31 mouse cellular contexts compared by ENCODE assay signal in genomic region chr17:75101994-75102393, GRCm38 (mm10).
A peak's percentile ranks its signal among the peaks of the same experiment; 100 is the strongest.
DNase-seq lines count a peak whose midpoint lies in the region; ATAC-seq lines count a peak whose summit lies in the region.
"Had no signal": no experiment of that assay in that cellular context is flagged by ENCODE, and none has a peak within 500 bp of the region (broad histone marks: within the 10 kb centered on the region; RNA-seq: fewer than 3 reads in every experiment).

No protein-coding gene starts in this region.

- no peaks in the 10 kb centered on the region for H3K9me3 ChIP-seq in kidney, embryonic 16.5 days (ENCODE audit: low read length)
- H3K9me3 ChIP-seq in kidney, embryonic 14.5 days (ENCODE audit: control insufficient read depth, low read length) = no peaks in the 10 kb centered on the region
- no peaks in the 10 kb centered on the region for H3K9me3 ChIP-seq in limb, embryonic 13.5 days
- no peaks in the 10 kb centered on the region for H3K9me3 ChIP-seq in midbrain, embryonic 15.5 days
- H3K9me3 ChIP-seq: embryonic facial prominence, embryonic 10.5 days; embryonic facial prominence, embryonic 13.5 days; forebrain, embryonic 12.5 days; forebrain, embryonic 15.5 days; heart, embryonic 10.5 days; heart, embryonic 13.5 days had no signal

- no peaks in the 10 kb centered on the region for H3K36me3 ChIP-seq in kidney, embryonic 16.5 days (ENCODE audit: insufficient read depth, low read length)
- H3K36me3 ChIP-seq in kidney, embryonic 14.5 days (ENCODE audit: control insufficient read depth, insufficient read depth, low read length) = no peaks in the 10 kb centered on the region
- no peaks in the 10 kb centered on the region for H3K36me3 ChIP-seq in limb, embryonic 13.5 days
- H3K36me3 ChIP-seq in midbrain, embryonic 15.5 days (replicated peaks) = no peaks in the 10 kb centered on the region
- H3K36me3 ChIP-seq: embryonic facial prominence, embryonic 10.5 days; embryonic facial prominence, embryonic 13.5 days; forebrain, embryonic 12.5 days; forebrain, embryonic 15.5 days; G1E; heart, embryonic 10.5 days; heart, embryonic 13.5 days had no signal

- H3K4me1 ChIP-seq in kidney, embryonic 16.5 days (ENCODE audit: insufficient read depth, low read length) = peaks cover 24% of the 10 kb centered on the region
- H3K4me1 ChIP-seq in kidney, embryonic 14.5 days (ENCODE audit: control insufficient read depth, insufficient read depth, low read length) = peaks cover 8% of the 10 kb centered on the region; the same call in 1 of the 2 replicates
- peaks cover 58% of the 10 kb centered on the region for H3K4me1 ChIP-seq in limb, embryonic 13.5 days
- H3K4me1 ChIP-seq in midbrain, embryonic 15.5 days = no peaks in the 10 kb centered on the region
- H3K4me1 ChIP-seq: heart, embryonic 10.5 days had no signal

- no peak overlapping the region for H3K9ac ChIP-seq in kidney, embryonic 16.5 days (replicated peaks; ENCODE audit: low read length)
- H3K9ac ChIP-seq in kidney, embryonic 14.5 days (ENCODE audit: low read depth, low read length) = no peak overlapping the region
- no peak overlapping the region for H3K9ac ChIP-seq in limb, embryonic 13.5 days
- no peak overlapping the region for H3K9ac ChIP-seq in midbrain, embryonic 15.5 days
- H3K9ac ChIP-seq: embryonic facial prominence, embryonic 13.5 days; forebrain, embryonic 12.5 days; forebrain, embryonic 15.5 days; heart, embryonic 13.5 days; hindbrain, embryonic 14.5 days had no signal

- H3K4me3 ChIP-seq in kidney, embryonic 16.5 days (ENCODE audit: low read length) = no peak overlapping the region
- no peak overlapping the region for H3K4me3 ChIP-seq in kidney, embryonic 14.5 days (ENCODE audit: low read length)
- H3K4me3 ChIP-seq in limb, embryonic 13.5 days = no peak overlapping the region
- H3K4me3 ChIP-seq in midbrain, embryonic 15.5 days = no peak overlapping the region
- H3K4me3 ChIP-seq: embryonic facial prominence, embryonic 10.5 days; embryonic facial prominence, embryonic 13.5 days; erythroblast, embryonic 14.5 days; forebrain, embryonic 12.5 days; forebrain, embryonic 15.5 days; heart, adult 2 months; heart, embryonic 10.5 days; heart, embryonic 13.5 days had no signal

- peak; percentile 27 for DNase-seq in forelimb bud, embryonic 11.5 days (ENCODE audit: low read depth, low spot score)
- no peak for DNase-seq in thymus, postnatal 0 days (ENCODE audit: low spot score)
- DNase-seq: adrenal gland, adult 2 months; adrenal gland, postnatal 25 days; B cell, adult 2 months; cerebellum, adult 11-12 months; cerebellum, adult 8-10 months; cerebellum, postnatal 10 days; cerebellum, postnatal 36 days; embryo, embryonic 11 days; gastrocnemius, postnatal 10 days; gastrocnemius, postnatal 36 days; heart, adult 2 months; heart, postnatal 14 days; heart, postnatal 4 days had no signal

- peak overlapping the region; percentile 49; the same call in 1 of the 2 replicates for H3K27ac ChIP-seq in kidney, embryonic 16.5 days (ENCODE audit: low read length)
- H3K27ac ChIP-seq in kidney, embryonic 14.5 days (ENCODE audit: low read depth, low read length) = no peak overlapping the region; the same call in 1 of the 2 replicates
- 0 out of 2 replicates have a peak overlapping the region, but pooled peaks have one; percentile 10 for H3K27ac ChIP-seq in limb, embryonic 13.5 days
- H3K27ac ChIP-seq in midbrain, embryonic 15.5 days = no peak overlapping the region
- H3K27ac ChIP-seq: embryonic facial prominence, embryonic 10.5 days; embryonic facial prominence, embryonic 13.5 days; forebrain, embryonic 12.5 days; forebrain, embryonic 15.5 days; heart, adult 2 months; heart, embryonic 10.5 days; heart, embryonic 13.5 days; hindbrain, embryonic 14.5 days; hindbrain, postnatal 0 days had no signal

- 83% methylated on average over 8 of the region's 8 CpGs for WGBS in kidney, embryonic 16.5 days
- WGBS in kidney, embryonic 14.5 days = 82% methylated on average over 8 of the region's 8 CpGs
- WGBS in limb, embryonic 13.5 days = 27% methylated on average over 8 of the region's 8 CpGs
- WGBS in midbrain, embryonic 15.5 days = 89% methylated on average over 8 of the region's 8 CpGs

- ATAC-seq in kidney, embryonic 16.5 days (ENCODE audit: low FRiP score, low TSS enrichment) = no peak
- ATAC-seq in kidney, embryonic 14.5 days (ENCODE audit: low FRiP score, low TSS enrichment) = no peak
- ATAC-seq in limb, embryonic 13.5 days (ENCODE audit: low FRiP score, low read depth) = peak; percentile 84
- no peak for ATAC-seq in midbrain, embryonic 15.5 days (replicated peaks)
- ATAC-seq: forebrain, embryonic 15.5 days; hindbrain, postnatal 0 days had no signal

- H3K4me2 ChIP-seq in kidney, embryonic 16.5 days (replicated peaks; ENCODE audit: low read depth, low read length) = no peak overlapping the region
- no peak overlapping the region for H3K4me2 ChIP-seq in kidney, embryonic 14.5 days (replicated peaks; ENCODE audit: low read depth, low read length)
- peak overlapping the region; percentile 23; the same call in 1 of the 2 replicates for H3K4me2 ChIP-seq in limb, embryonic 13.5 days (replicated peaks)
- no peak overlapping the region for H3K4me2 ChIP-seq in midbrain, embryonic 15.5 days
- H3K4me2 ChIP-seq: embryonic facial prominence, embryonic 13.5 days; forebrain, embryonic 12.5 days; forebrain, embryonic 15.5 days; heart, embryonic 13.5 days; hindbrain, embryonic 14.5 days had no signal

- H3K27me3 ChIP-seq in kidney, embryonic 16.5 days (ENCODE audit: insufficient read depth, low read length) = no peaks in the 10 kb centered on the region
- H3K27me3 ChIP-seq in kidney, embryonic 14.5 days (ENCODE audit: control insufficient read depth, insufficient read depth, low read length) = no peaks in the 10 kb centered on the region
- H3K27me3 ChIP-seq in limb, embryonic 13.5 days = no peaks in the 10 kb centered on the region
- no peaks in the 10 kb centered on the region for H3K27me3 ChIP-seq in midbrain, embryonic 15.5 days (replicated peaks)
- H3K27me3 ChIP-seq: CH12.LX; embryonic facial prominence, embryonic 13.5 days; forebrain, embryonic 12.5 days; forebrain, embryonic 15.5 days; heart, embryonic 13.5 days; Patski had no signal

Comparison
In these comparisons a context has a peak if more than half of its experiments do, and no peak if none do; other contexts are left out.
1. H3K27ac ChIP-seq: peak in kidney, embryonic 16.5 days (single experiment) and limb, embryonic 13.5 days (single experiment); none in kidney, embryonic 14.5 days (single experiment) and midbrain, embryonic 15.5 days (single experiment).